Comparison of ENCODE assay signal across 13 mouse cellular contexts in genomic region chr2:78539592-78540300, GRCm38 (mm10).
DNase-seq lines count a peak whose midpoint lies in the region; ATAC-seq and TF ChIP-seq lines count a peak whose summit lies in the region.
"Had no signal": no experiment of that assay in that cellular context is flagged by ENCODE, and none has a peak within 500 bp of the region (broad histone marks: within the 10 kb centered on the region; RNA-seq: fewer than 3 reads in every experiment).

No protein-coding gene starts in this region.

- intact Hi-C loops in heart, postnatal 14 days (cut with DNase I): no loop called here
- intact Hi-C loops in left cerebral cortex, postnatal 36 days (cut with DNase I): loop anchor here (10.0 kb wide), 1 partner anchor 485 kb away; no protein-coding TSS in a partner anchor

- H3K4me2 ChIP-seq in hindbrain, postnatal 0 days (ENCODE audit: low read depth, low read length): no peak overlapping the region
- H3K4me2 ChIP-seq in hindbrain, embryonic 13.5 days: no peak overlapping the region
- H3K4me2 ChIP-seq: limb, embryonic 15.5 days had no signal

- no peak for ATAC-seq in hindbrain, postnatal 0 days
- no peak for ATAC-seq in hindbrain, embryonic 13.5 days (ENCODE audit: low FRiP score)
- ATAC-seq in Patski: peak; percentile 95

- POLR2A ChIA-PET in Patski (lab: Charles Lee): no interaction called here

- H3K9me3 ChIP-seq in hindbrain, postnatal 0 days (ENCODE audit: low read length): no peaks in the 10 kb centered on the region
- no peaks in the 10 kb centered on the region for H3K9me3 ChIP-seq in hindbrain, embryonic 13.5 days
- H3K9me3 ChIP-seq: limb, embryonic 15.5 days had no signal

- no peaks in the 10 kb centered on the region for H3K27me3 ChIP-seq in hindbrain, postnatal 0 days (ENCODE audit: insufficient read depth, low read length)
- H3K27me3 ChIP-seq in hindbrain, embryonic 13.5 days: no peaks in the 10 kb centered on the region
- no peaks in the 10 kb centered on the region for H3K27me3 ChIP-seq in Patski
- H3K27me3 ChIP-seq: CH12.LX; limb, embryonic 15.5 days had no signal

- CTCF ChIA-PET in Patski (lab: Charles Lee): interaction anchor here (2.2 kb wide), 1 partner anchor 11 kb away, joined by 4 read pairs; no protein-coding TSS in a partner anchor

- no peak for TF ChIP-seq POLR2A in embryonic fibroblast, embryonic 13.5 days (IDR thresholded peaks at IDR 0.05; ENCODE audit: low read depth, low read length)

- TF ChIP-seq CTCF in hindbrain, postnatal 0 days (IDR thresholded peaks at IDR 0.05; ENCODE audit: low read depth): no peak
- no peak for TF ChIP-seq CTCF in Patski (IDR thresholded peaks at IDR 0.05)
- TF ChIP-seq CTCF in embryonic fibroblast, embryonic 13.5 days (IDR thresholded peaks at IDR 0.05; ENCODE audit: borderline replicate concordance, insufficient read depth, low read length): no peak

- H3K9ac ChIP-seq in hindbrain, postnatal 0 days (replicated peaks; ENCODE audit: low read length): no peak overlapping the region
- no peak overlapping the region for H3K9ac ChIP-seq in hindbrain, embryonic 13.5 days
- H3K9ac ChIP-seq: limb, embryonic 15.5 days had no signal

- H3K4me3 ChIP-seq in hindbrain, postnatal 0 days (ENCODE audit: low read length): no peak overlapping the region
- no peak overlapping the region for H3K4me3 ChIP-seq in hindbrain, embryonic 13.5 days
- no peak overlapping the region for H3K4me3 ChIP-seq in embryonic fibroblast, embryonic 13.5 days (ENCODE audit: insufficient read depth, low read length)
- H3K4me3 ChIP-seq: erythroblast, embryonic 14.5 days; limb, embryonic 15.5 days had no signal

- H3K27ac ChIP-seq in hindbrain, postnatal 0 days: no peak overlapping the region
- no peak overlapping the region for H3K27ac ChIP-seq in hindbrain, embryonic 13.5 days
- peak overlapping the region; percentile 75 for H3K27ac ChIP-seq in embryonic fibroblast, embryonic 13.5 days (ENCODE audit: insufficient read depth, low read length)
- H3K27ac ChIP-seq: limb, embryonic 15.5 days had no signal

- DNase-seq in hindbrain, postnatal 0 days (ENCODE audit: low spot score): peak; percentile 33
- peak; percentile 80 for DNase-seq in Patski (ENCODE audit: low read depth, low spot score)
- peak; percentile 21 to 49 for DNase-seq in heart, postnatal 14 days
- DNase-seq in left cerebral cortex, postnatal 36 days (ENCODE audit: low spot score in 2 of 2): no peak
- DNase-seq in ovary, adult 18-20 months (ENCODE audit: low spot score): no peak
- no peak for DNase-seq in right cerebral cortex, postnatal 36 days (ENCODE audit: low spot score in 2 of 2)
- DNase-seq: cerebellum, postnatal 14 days; kidney, adult 11 months had no signal

- no peaks in the 10 kb centered on the region for H3K36me3 ChIP-seq in hindbrain, postnatal 0 days (ENCODE audit: insufficient read depth, low read length)
- H3K36me3 ChIP-seq in hindbrain, embryonic 13.5 days: no peaks in the 10 kb centered on the region
- H3K36me3 ChIP-seq: limb, embryonic 15.5 days had no signal

- 62% methylated on average over 5 of the region's 5 CpGs for WGBS in hindbrain, postnatal 0 days
- WGBS in hindbrain, embryonic 13.5 days: 74% methylated on average over 5 of the region's 5 CpGs

- H3K4me1 ChIP-seq in hindbrain, postnatal 0 days (ENCODE audit: insufficient read depth, low read length): no peaks in the 10 kb centered on the region
- peaks cover 4% of the 10 kb centered on the region for H3K4me1 ChIP-seq in hindbrain, embryonic 13.5 days (replicated peaks)
- peaks cover 7% of the 10 kb centered on the region for H3K4me1 ChIP-seq in embryonic fibroblast, embryonic 13.5 days (ENCODE audit: control insufficient read depth, insufficient read depth, low read length)

- in situ Hi-C loops in Patski (cut with MboI; ENCODE audit: low pct_unique_long_range_greater_than_20kb): loop anchor here (10.0 kb wide), 1 partner anchor 485 kb away; no protein-coding TSS in a partner anchor

Comparison
In these comparisons a context has a peak if more than half of its experiments do, and no peak if none do; other contexts are left out.
1. DNase-seq: peak in hindbrain, postnatal 0 days (single experiment), Patski (single experiment) and heart, postnatal 14 days (2 of 2); none in left cerebral cortex, postnatal 36 days (0 of 2), ovary, adult 18-20 months (single experiment) and right cerebral cortex, postnatal 36 days (0 of 2).